Mouse (Mus musculus): ENCODE results near the gene Trcg1.

DNA sequence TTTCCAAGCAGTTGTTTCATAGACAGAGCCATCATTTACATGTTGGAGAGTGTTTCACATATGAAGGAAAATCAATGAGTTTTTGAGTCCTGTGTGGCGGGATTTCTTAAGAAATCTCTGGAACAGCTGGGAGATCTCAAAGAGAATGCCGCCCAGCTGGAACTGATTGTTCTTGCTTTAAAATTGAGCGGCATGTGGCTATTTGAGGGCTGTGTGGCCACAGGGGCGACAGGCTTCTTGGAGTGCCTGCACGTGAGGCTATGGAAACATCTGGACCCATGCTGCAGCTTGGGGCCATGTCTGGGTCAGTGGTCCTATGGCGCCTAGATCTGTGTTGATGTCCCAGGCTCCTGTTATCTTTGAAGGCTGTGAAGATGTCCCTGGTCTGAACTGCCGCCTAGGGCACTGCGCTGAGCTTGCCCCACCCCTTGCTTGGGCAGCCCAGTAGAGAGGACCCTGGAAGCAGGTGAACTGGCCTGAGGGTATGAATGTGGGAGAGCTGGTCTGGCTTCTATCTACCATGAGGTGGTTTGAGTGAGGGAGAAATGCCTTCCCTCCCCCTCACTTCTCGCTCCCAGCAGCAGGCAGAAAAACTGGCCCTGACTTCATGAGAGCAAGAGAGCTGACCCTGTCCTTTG is 6.1 kb upstream of the Trcg1 start:
- TF ChIP-seq POLR2A (IDR thresholded peaks at IDR 0.05; ENCODE audit: insufficient read length, low read depth) (no peak), USF1 (IDR thresholded peaks at IDR 0.05; ENCODE audit: low read depth) (no peak), TCF12 (IDR thresholded peaks at IDR 0.05; ENCODE audit: insufficient read depth, poor library complexity, severe bottlenecking) (no peak), MAX (IDR thresholded peaks at IDR 0.05; ENCODE audit: low read depth) (no peak), CEBPB (IDR thresholded peaks at IDR 0.05; ENCODE audit: insufficient read depth, poor library complexity, severe bottlenecking) (no peak), POLR2AphosphoS2 (IDR thresholded peaks at IDR 0.05; ENCODE audit: insufficient read length, low read depth) (no peak), MYOG (IDR thresholded peaks at IDR 0.05; ENCODE audit: control insufficient read depth in 1 of 3, insufficient read depth in 1 of 3, insufficient read length in 2 of 3, low read depth in 2 of 3) (no peak), MYOD1 (IDR thresholded peaks at IDR 0.05; ENCODE audit: control insufficient read depth in 1 of 3, insufficient read length in 2 of 3, low read depth in 2 of 3) (no peak)

Data from myocyte (in vitro differentiated cells).